Mouse (Mus musculus) C2C12 (cell line): ENCODE measurements around the gene Klf16.

Experiments used
- CEBPB ChIP-seq: IDR thresholded peaks from one replicate; pipeline ENCODE4 v1.6.1; 2011; ENCODE audit warnings: low read depth, mild to moderate bottlenecking, control low read depth, moderate library complexity
- CTCF ChIP-seq: IDR thresholded peaks from one replicate; pipeline ENCODE4 v1.5.1; 2011; ENCODE audit not compliant: control insufficient read depth, insufficient read depth, insufficient read length
- FOSL1 ChIP-seq: IDR thresholded peaks from one replicate; pipeline ENCODE4 v1.8.0; 2011; ENCODE audit warnings: mild to moderate bottlenecking, low read length; ENCODE audit not compliant: poor library complexity, insufficient read depth, severe bottlenecking
- MAX ChIP-seq: IDR thresholded peaks from one replicate; pipeline ENCODE4 v1.6.1; 2011; ENCODE audit warnings: mild to moderate bottlenecking, control low read depth
- MYOD1 ChIP-seq: IDR thresholded peaks from one replicate; pipeline ENCODE4 v1.6.1; 2011; ENCODE audit warnings: low read depth; ENCODE audit not compliant: control insufficient read depth, insufficient read length
- MYOG ChIP-seq: IDR thresholded peaks from one replicate; pipeline ENCODE4 v1.6.1; 2011; ENCODE audit not compliant: control insufficient read depth, insufficient read length; ENCODE audit errors: extremely low read depth
- USF1 ChIP-seq: IDR thresholded peaks from one replicate; pipeline ENCODE4 v1.6.1; 2011; ENCODE audit warnings: low read depth, mild to moderate bottlenecking, control low read depth, moderate library complexity

GRCm38 (mm10) chr10:80573944-80574343 is 3.2 kb downstream of the Klf16 start:
- TF ChIP-seq CTCF, result no peak
- TF ChIP-seq USF1, result no peak
- TF ChIP-seq MAX, result no peak
- TF ChIP-seq MYOG, result no peak
- TF ChIP-seq CEBPB, result no peak
- no peak for TF ChIP-seq FOSL1
- TF ChIP-seq MYOD1, result no peak
